In genomic region chr8:70493692-70494415, GRCm38 (mm10) we compare ENCODE assay signal across 10 mouse cellular contexts. TPM values are rescaled to one million over a fixed set of nuclear protein-coding genes. Genes with fewer than 3 reads are reported as not detected.
DNase-seq lines count a peak whose midpoint lies in the region; ATAC-seq and TF ChIP-seq lines count a peak whose summit lies in the region.
"Had no signal": no experiment of that assay in that cellular context is flagged by ENCODE, and none has a peak within 500 bp of the region (broad histone marks: within the 10 kb centered on the region; RNA-seq: fewer than 3 reads in every experiment).

No protein-coding gene starts in this region.

- peak overlapping the region; percentile 33 for H3K4me3 ChIP-seq in intestine, embryonic 14.5 days (ENCODE audit: low read depth, low read length)
- no peak overlapping the region for H3K4me3 ChIP-seq in intestine, embryonic 16.5 days (ENCODE audit: low read length)
- peak overlapping the region; percentile 73 for H3K4me3 ChIP-seq in embryonic facial prominence, embryonic 10.5 days
- H3K4me3 ChIP-seq in hindbrain, postnatal 0 days (ENCODE audit: low read length), result peak overlapping the region; percentile 35

- H3K27ac ChIP-seq in intestine, embryonic 14.5 days (ENCODE audit: low read depth), result no peak overlapping the region
- no peak overlapping the region for H3K27ac ChIP-seq in intestine, embryonic 16.5 days (ENCODE audit: low read length)
- peak overlapping the region; percentile 87 for H3K27ac ChIP-seq in embryonic facial prominence, embryonic 10.5 days (replicated peaks)
- H3K27ac ChIP-seq in hindbrain, postnatal 0 days, result no peak overlapping the region

- WGBS in intestine, embryonic 14.5 days, result 2% methylated on average over 47 of the region's 47 CpGs
- whole genome bisulfite sequencing in intestine, embryonic 16.5 days, result 1% methylated on average over 47 of the region's 47 CpGs
- WGBS in embryonic facial prominence, embryonic 10.5 days, result under 1% methylated on average over 47 of the region's 47 CpGs
- under 1% methylated on average over 47 of the region's 47 CpGs for WGBS in hindbrain, postnatal 0 days

- H3K4me1 ChIP-seq in intestine, embryonic 14.5 days (replicated peaks; ENCODE audit: control insufficient read depth, insufficient read depth, low read length), result peaks cover 23% of the 10 kb centered on the region
- peaks cover 30% of the 10 kb centered on the region for H3K4me1 ChIP-seq in intestine, embryonic 16.5 days (ENCODE audit: control insufficient read depth, insufficient read depth, low read length)
- H3K4me1 ChIP-seq in embryonic facial prominence, embryonic 10.5 days, result peaks cover 79% of the 10 kb centered on the region
- no peaks in the 10 kb centered on the region for H3K4me1 ChIP-seq in hindbrain, postnatal 0 days (ENCODE audit: insufficient read depth, low read length)

- no peak overlapping the region for H3K9ac ChIP-seq in intestine, embryonic 14.5 days (ENCODE audit: low read length)
- H3K9ac ChIP-seq in intestine, embryonic 16.5 days (ENCODE audit: low read depth, low read length), result no peak overlapping the region
- H3K9ac ChIP-seq in hindbrain, postnatal 0 days (replicated peaks; ENCODE audit: low read length), result no peak overlapping the region

- H3K27me3 ChIP-seq in intestine, embryonic 14.5 days (replicated peaks; ENCODE audit: control insufficient read depth, insufficient read depth, low read length), result peaks cover 99% of the 10 kb centered on the region
- peaks cover 98% of the 10 kb centered on the region for H3K27me3 ChIP-seq in intestine, embryonic 16.5 days (replicated peaks; ENCODE audit: control insufficient read depth, insufficient read depth, low read length)
- H3K27me3 ChIP-seq in embryonic facial prominence, embryonic 10.5 days (replicated peaks; ENCODE audit: low read depth, poor library complexity, severe bottlenecking), result peaks cover 100% of the 10 kb centered on the region
- peaks cover 72% of the 10 kb centered on the region for H3K27me3 ChIP-seq in hindbrain, postnatal 0 days (ENCODE audit: insufficient read depth, low read length)

- DNase-seq in intestine, embryonic 14.5 days (ENCODE audit: low spot score), result no peak
- DNase-seq in embryonic facial prominence, embryonic 10.5 days (ENCODE audit: low spot score), result peak; percentile 62
- DNase-seq in hindbrain, postnatal 0 days (ENCODE audit: low spot score), result no peak
- peak; percentile 50 for DNase-seq in neural tube, embryonic 10.5 days (ENCODE audit: extremely low spot score, low spot score)
- no peak for DNase-seq in layer of hippocampus, postnatal 36 days
- DNase-seq: kidney, postnatal 14 days had no signal

- H3K9me3 ChIP-seq in intestine, embryonic 14.5 days (ENCODE audit: control insufficient read depth, low read length), result no peaks in the 10 kb centered on the region
- H3K9me3 ChIP-seq in intestine, embryonic 16.5 days (ENCODE audit: control insufficient read depth, low read length), result no peaks in the 10 kb centered on the region
- no peaks in the 10 kb centered on the region for H3K9me3 ChIP-seq in embryonic facial prominence, embryonic 10.5 days
- H3K9me3 ChIP-seq in hindbrain, postnatal 0 days (ENCODE audit: low read length), result no peaks in the 10 kb centered on the region

- peak overlapping the region; percentile 70; the same call in 1 of the 2 replicates for H3K4me2 ChIP-seq in intestine, embryonic 14.5 days (ENCODE audit: low read length)
- H3K4me2 ChIP-seq in intestine, embryonic 16.5 days (ENCODE audit: low read depth, low read length), result no peak overlapping the region
- H3K4me2 ChIP-seq in hindbrain, postnatal 0 days (ENCODE audit: low read depth, low read length), result peak overlapping the region; percentile 62

- no peaks in the 10 kb centered on the region for H3K36me3 ChIP-seq in intestine, embryonic 14.5 days (ENCODE audit: control insufficient read depth, insufficient read depth, low read length)
- no peaks in the 10 kb centered on the region for H3K36me3 ChIP-seq in intestine, embryonic 16.5 days (ENCODE audit: control insufficient read depth, insufficient read depth, low read length)
- H3K36me3 ChIP-seq in embryonic facial prominence, embryonic 10.5 days (replicated peaks), result peaks cover 15% of the 10 kb centered on the region
- H3K36me3 ChIP-seq in hindbrain, postnatal 0 days (ENCODE audit: insufficient read depth, low read length), result no peaks in the 10 kb centered on the region

- no peak for TF ChIP-seq CTCF in hindbrain, postnatal 0 days (IDR thresholded peaks at IDR 0.05; ENCODE audit: low read depth)

- no peak for ATAC-seq in intestine, embryonic 14.5 days (replicated peaks; ENCODE audit: low FRiP score, low TSS enrichment, low read depth)
- no peak for ATAC-seq in intestine, embryonic 16.5 days
- peak; percentile 15; the same call in 1 of the 2 replicates for ATAC-seq in hindbrain, postnatal 0 days
- no peak for ATAC-seq in frontal cortex, adult (ENCODE audit: low TSS enrichment)
- ATAC-seq in erythroblast, adult 5-6 weeks (replicated peaks; ENCODE audit: low FRiP score, poor library complexity, severe bottlenecking), result no peak

RNA-seq across cellular contexts. Expression of gene Crlf1, which starts 0.9 kb away (rescaled TPM):
- 1.4 and 1.9 TPM in 2 replicates for polyA plus RNA-seq in intestine, embryonic 14.5 days (2014; fragmentation: Nextera tagmentation; extraction: Ambion mirVana)
- 1.6 and 1.7 TPM in 2 replicates for polyA plus RNA-seq in intestine, embryonic 16.5 days (2015; fragmentation: Nextera tagmentation; extraction: Ambion mirVana)
- 103 and 116 TPM in 2 replicates for polyA plus RNA-seq in embryonic facial prominence, embryonic 10.5 days (2016; fragmentation: Nextera tagmentation; extraction: Ambion mirVana)
- 6.5 and 26.7 TPM in 2 replicates for total RNA-seq in hindbrain, postnatal 0 days (2014; rRNA removed)
- polyA plus RNA-seq in hindbrain, postnatal 0 days (2015; fragmentation: Nextera tagmentation; extraction: Ambion mirVana), result 16.3 and 17.3 TPM in 2 replicates
- 10 to 100 TPM; 42.9 to 45.2 TPM for total RNA-seq in layer of hippocampus, postnatal 36 days (2021)
- 3.7 TPM in 1 of 2 replicates, not detected in the other for total RNA-seq in erythroblast, adult 5-6 weeks (2015; ENCODE audit: low replicate concordance)
- total RNA-seq in erythroblast, adult 5-6 weeks (2017; ENCODE audit: low replicate concordance), result 2.5 TPM in 1 of 2 replicates, not detected in the other
- total RNA-seq: common myeloid progenitor, adult 5-6 weeks had no signal

RNA-seq across cellular contexts. Expression of gene Tmem59l, which starts 6.7 kb away (rescaled TPM):
- polyA plus RNA-seq in intestine, embryonic 14.5 days (2014; fragmentation: Nextera tagmentation; extraction: Ambion mirVana), result 3.7 and 5.1 TPM in 2 replicates
- 2.9 and 3.3 TPM in 2 replicates for polyA plus RNA-seq in intestine, embryonic 16.5 days (2015; fragmentation: Nextera tagmentation; extraction: Ambion mirVana)
- polyA plus RNA-seq in embryonic facial prominence, embryonic 10.5 days (2016; fragmentation: Nextera tagmentation; extraction: Ambion mirVana), result 28.3 and 29.4 TPM in 2 replicates
- total RNA-seq in hindbrain, postnatal 0 days (2014; rRNA removed), result 196 and 198 TPM in 2 replicates
- polyA plus RNA-seq in hindbrain, postnatal 0 days (2015; fragmentation: Nextera tagmentation; extraction: Ambion mirVana), result 191 and 205 TPM in 2 replicates
- total RNA-seq in layer of hippocampus, postnatal 36 days (2021), result 100 to 1,000 TPM; 312 to 335 TPM
- total RNA-seq in erythroblast, adult 5-6 weeks (2015; ENCODE audit: low replicate concordance), result not detected in 2 replicates
- not detected in 2 replicates for total RNA-seq in erythroblast, adult 5-6 weeks (2017; ENCODE audit: low replicate concordance)
- total RNA-seq: common myeloid progenitor, adult 5-6 weeks had no signal

RNA-seq across cellular contexts. Expression of gene Rex1bd, which starts 12.7 kb away (rescaled TPM):
- polyA plus RNA-seq in intestine, embryonic 14.5 days (2014; fragmentation: Nextera tagmentation; extraction: Ambion mirVana), result 130 and 136 TPM in 2 replicates
- 130 and 137 TPM in 2 replicates for polyA plus RNA-seq in intestine, embryonic 16.5 days (2015; fragmentation: Nextera tagmentation; extraction: Ambion mirVana)
- 118 and 138 TPM in 2 replicates for polyA plus RNA-seq in embryonic facial prominence, embryonic 10.5 days (2016; fragmentation: Nextera tagmentation; extraction: Ambion mirVana)
- 140 TPM in 2 replicates for total RNA-seq in hindbrain, postnatal 0 days (2014; rRNA removed)
- 188 and 190 TPM in 2 replicates for polyA plus RNA-seq in hindbrain, postnatal 0 days (2015; fragmentation: Nextera tagmentation; extraction: Ambion mirVana)
- 100 to 1,000 TPM in 1 of 2 experiments, 10 to 100 TPM in 1; 97.5 to 102 TPM for total RNA-seq in layer of hippocampus, postnatal 36 days (2021)
- 2.9 and 14.0 TPM in 2 replicates for total RNA-seq in erythroblast, adult 5-6 weeks (2015; ENCODE audit: low replicate concordance)
- total RNA-seq in erythroblast, adult 5-6 weeks (2017; ENCODE audit: low replicate concordance), result 5.2 and 9.5 TPM in 2 replicates

RNA-seq across cellular contexts. Expression of gene Uba52, which starts 16.7 kb away (rescaled TPM):
- 1,195 and 1,247 TPM in 2 replicates for polyA plus RNA-seq in intestine, embryonic 14.5 days (2014; fragmentation: Nextera tagmentation; extraction: Ambion mirVana)
- 991 TPM in 2 replicates for polyA plus RNA-seq in intestine, embryonic 16.5 days (2015; fragmentation: Nextera tagmentation; extraction: Ambion mirVana)
- polyA plus RNA-seq in embryonic facial prominence, embryonic 10.5 days (2016; fragmentation: Nextera tagmentation; extraction: Ambion mirVana), result 908 and 951 TPM in 2 replicates
- total RNA-seq in hindbrain, postnatal 0 days (2014; rRNA removed), result 510 and 535 TPM in 2 replicates
- polyA plus RNA-seq in hindbrain, postnatal 0 days (2015; fragmentation: Nextera tagmentation; extraction: Ambion mirVana), result 717 and 784 TPM in 2 replicates
- 100 to 1,000 TPM; 947 to 957 TPM for total RNA-seq in layer of hippocampus, postnatal 36 days (2021)
- 653 and 914 TPM in 2 replicates for total RNA-seq in erythroblast, adult 5-6 weeks (2015; ENCODE audit: low replicate concordance)
- total RNA-seq in erythroblast, adult 5-6 weeks (2017; ENCODE audit: low replicate concordance), result 249 and 1,009 TPM in 2 replicates

RNA-seq across cellular contexts. Expression of gene Klhl26, which starts 17.1 kb away (rescaled TPM):
- polyA plus RNA-seq in intestine, embryonic 14.5 days (2014; fragmentation: Nextera tagmentation; extraction: Ambion mirVana), result 19.5 and 21.2 TPM in 2 replicates
- 21.2 and 21.5 TPM in 2 replicates for polyA plus RNA-seq in intestine, embryonic 16.5 days (2015; fragmentation: Nextera tagmentation; extraction: Ambion mirVana)
- polyA plus RNA-seq in embryonic facial prominence, embryonic 10.5 days (2016; fragmentation: Nextera tagmentation; extraction: Ambion mirVana), result 22.4 and 24.1 TPM in 2 replicates
- total RNA-seq in hindbrain, postnatal 0 days (2014; rRNA removed), result 61.8 and 65.4 TPM in 2 replicates
- 33.6 and 35.8 TPM in 2 replicates for polyA plus RNA-seq in hindbrain, postnatal 0 days (2015; fragmentation: Nextera tagmentation; extraction: Ambion mirVana)
- total RNA-seq in layer of hippocampus, postnatal 36 days (2021), result 10 to 100 TPM; 57.4 to 59.0 TPM
- 0.38 and 1.7 TPM in 2 replicates for total RNA-seq in erythroblast, adult 5-6 weeks (2015; ENCODE audit: low replicate concordance)
- total RNA-seq in erythroblast, adult 5-6 weeks (2017; ENCODE audit: low replicate concordance), result 1.8 and 2.8 TPM in 2 replicates

Comparison
In these comparisons a context has a peak if more than half of its experiments do, and no peak if none do; other contexts are left out.
1. DNase-seq: peak in embryonic facial prominence, embryonic 10.5 days (single experiment) and neural tube, embryonic 10.5 days (single experiment); none in intestine, embryonic 14.5 days (single experiment), hindbrain, postnatal 0 days (single experiment) and layer of hippocampus, postnatal 36 days (0 of 2).